Mouse (Mus musculus): ENCODE results near the gene Hdhd3.

The Hdhd3 gene

GRCm38 (mm10) chr4:62503374-62503970, at the start of gene Hdhd3:
Gene Hdhd3 (minus strand): TSS chr4:62503467.
- no peak for DNase-seq

- no peak for DNase-seq
Observed at GRCm38 (mm10) chr4:62551966-62552365, 48.7 kb upstream of the Hdhd3 start.

- DNase-seq, result no peak
Observed at GRCm38 (mm10) chr4:62544801-62545200, 41.5 kb upstream of the Hdhd3 start.

- DNase-seq, result no peak
Observed at GRCm38 (mm10) chr4:62543782-62544181, 40.5 kb upstream of the Hdhd3 start.

- DNase-seq, result no peak
Observed at GRCm38 (mm10) chr4:62541802-62542201, 38.5 kb upstream of the Hdhd3 start.

- no peak for DNase-seq
Observed at GRCm38 (mm10) chr4:62533729-62534128, 30.5 kb upstream of the Hdhd3 start.

GRCm38 (mm10) chr4:62527655-62528054, 24.4 kb upstream of the Hdhd3 start:
- DNase-seq, result no peak

- DNase-seq, result no peak
Observed at GRCm38 (mm10) chr4:62526256-62526655, 23.0 kb upstream of the Hdhd3 start.

- DNase-seq, result no peak
Observed at GRCm38 (mm10) chr4:62525489-62525811, 22.2 kb upstream of the Hdhd3 start.

- DNase-seq, result peak; percentile 96
Observed at GRCm38 (mm10) chr4:62524651-62525488, 21.6 kb upstream of the Hdhd3 start, which contains the start of the genes Pole3 and 4933430I17Rik. Gene Pole3 (minus strand): TSS chr4:62525068. Gene 4933430I17Rik (plus strand): TSS chr4:62525369.

GRCm38 (mm10) chr4:62520892-62521400, 17.7 kb upstream of the Hdhd3 start:
- DNase-seq, result no peak

- peak; percentile 93 for DNase-seq
Observed at GRCm38 (mm10) chr4:62519849-62520233, 16.6 kb upstream of the Hdhd3 start, which contains the start of gene Alad. Gene Alad (minus strand): TSS chr4:62519918.

- DNase-seq, result no peak
Observed at GRCm38 (mm10) chr4:62519122-62519848, 16.0 kb upstream of the Hdhd3 start.

- DNase-seq, result peak; percentile 66
Observed at GRCm38 (mm10) chr4:62518416-62519121, 15.3 kb upstream of the Hdhd3 start.

- no peak for DNase-seq
Observed at GRCm38 (mm10) chr4:62517538-62518415, 14.5 kb upstream of the Hdhd3 start.

- peak; percentile 73 for DNase-seq
Observed at GRCm38 (mm10) chr4:62517046-62517445, 13.8 kb upstream of the Hdhd3 start.

GRCm38 (mm10) chr4:62516579-62516978, 13.3 kb upstream of the Hdhd3 start:
- DNase-seq, result peak; percentile 95

GRCm38 (mm10) chr4:62516079-62516478, 12.8 kb upstream of the Hdhd3 start:
- peak; percentile 69 for DNase-seq

- DNase-seq, result peak; percentile 73
Observed at GRCm38 (mm10) chr4:62515490-62515889, 12.2 kb upstream of the Hdhd3 start.

- no peak for DNase-seq
Observed at GRCm38 (mm10) chr4:62514995-62515394, 11.7 kb upstream of the Hdhd3 start.

- DNase-seq, result peak; percentile 47
Observed at GRCm38 (mm10) chr4:62513998-62514506, 10.8 kb upstream of the Hdhd3 start.
